Mouse (Mus musculus) small intestine, adult 2 months (tissue): ENCODE data around the gene Gm10073. TPM values are rescaled to one million over a fixed set of nuclear protein-coding genes. Genes with fewer than 3 reads are reported as not detected.
"Not testable (repeated sequence)": the region's sequence is repeated elsewhere in the genome, so short reads cannot be mapped to it uniquely, and the experiment has no call there.

Experiments used
- H3K27ac ChIP-seq: fragments of 200-500 bp; 2 replicates; pipeline ENCODE4 v1.5.1; 2012; ENCODE audit warnings: low read depth, low read length, control low read depth, inconsistent platforms; ENCODE audit not compliant: insufficient read depth
- H3K27me3 ChIP-seq: fragments of 200-500 bp; 2 replicates; pipeline ENCODE4 v1.6.1; 2012; ENCODE audit warnings: mild to moderate bottlenecking, moderate library complexity, low read length, inconsistent platforms; ENCODE audit not compliant: control insufficient read depth, insufficient read depth
- H3K36me3 ChIP-seq: fragments of 200-500 bp; 2 replicates; pipeline ENCODE4 v1.6.1; 2012; ENCODE audit warnings: mild to moderate bottlenecking, low read length, control low read depth, inconsistent platforms; ENCODE audit not compliant: control insufficient read depth, insufficient read depth
- H3K4me1 ChIP-seq: fragments of 200-500 bp; 2 replicates; pipeline ENCODE4 v1.6.1; 2012; ENCODE audit warnings: low read length, inconsistent platforms, mixed read lengths; ENCODE audit not compliant: control insufficient read depth, insufficient read depth, insufficient read length
- H3K4me3 ChIP-seq: fragments of 200-500 bp; 2 replicates; pipeline ENCODE4 v1.5.1; 2012; ENCODE audit warnings: low read depth, mild to moderate bottlenecking, control low read depth, inconsistent platforms, low read length, moderate library complexity
- CTCF ChIP-seq: fragments of 200-500 bp; IDR thresholded peaks from 2 replicates; pipeline ENCODE4 v1.5.1; 2012; ENCODE audit warnings: low read depth, mild to moderate bottlenecking, control low read depth, inconsistent platforms, low read length, moderate library complexity, mixed read lengths; ENCODE audit not compliant: insufficient replicate concordance, insufficient read length; ENCODE audit errors: extremely low read depth
- POLR2A ChIP-seq: fragments of 200-500 bp; IDR thresholded peaks from 2 replicates; pipeline ENCODE4 v1.6.1; 2012; ENCODE audit warnings: low read depth, mild to moderate bottlenecking, control low read depth, inconsistent platforms, low read length, moderate library complexity
- WGBS: fragments of 180-500 bp; shearing (Covaris S2); methylation state at CpG from one replicate; pipeline ENCODE4 v1.1.7; 2018; 5-methylcytosine and 5-hydroxymethylcytosine counted together
- polyA plus RNA-seq: library from polyadenylated mRNA; depleted of rRNA; stranded (reverse); fragments of >200 nt; gene quantifications from 2 replicates; pipeline ENCODE4 v1.2.3, GENCODE M21; 2012

Gene Gm10073
- polyA plus RNA-seq, 1 experiment = 78.0 TPM

GRCm38 (mm10) chr8:106579510-106579909 lies 6.2 kb upstream of the Gm10073 start:
- TF ChIP-seq CTCF (no peak), POLR2A (no peak)
- H3K27me3 ChIP-seq = no peaks in the 10 kb centered on the region
- 74% methylated on average over 2 of the region's 2 CpGs for WGBS
- no peak overlapping the region for H3K4me3 ChIP-seq
- peaks cover 24% of the 10 kb centered on the region for H3K4me1 ChIP-seq
- H3K36me3 ChIP-seq = no peaks in the 10 kb centered on the region
- no peak overlapping the region for H3K27ac ChIP-seq

- WGBS = 10% methylated on average over 6 of the region's 6 CpGs
- Histone ChIP-seq H3K36me3 (no peaks in the 10 kb centered on the region), H3K4me3 (no peak overlapping the region), H3K4me1 (peaks cover 24% of the 10 kb centered on the region), H3K27ac (peak overlapping the region; percentile 53), H3K27me3 (no peaks in the 10 kb centered on the region)
- TF ChIP-seq POLR2A (no peak), CTCF (no peak)
These were observed 3.7 kb upstream of the Gm10073 start for GRCm38 (mm10) chr8:106576849-106577555.

- TF ChIP-seq CTCF = no peak
- no peak for TF ChIP-seq POLR2A
- WGBS = 70% methylated on average over 4 of the region's 4 CpGs
- H3K27me3 ChIP-seq = no peaks in the 10 kb centered on the region
- H3K4me1 ChIP-seq = peaks cover 22% of the 10 kb centered on the region; the same call in 1 of the 2 replicates
- no peak overlapping the region for H3K4me3 ChIP-seq
- no peak overlapping the region; the same call in 1 of the 2 replicates for H3K27ac ChIP-seq
- H3K36me3 ChIP-seq = no peaks in the 10 kb centered on the region
These were observed 1.0 kb upstream of the Gm10073 start for GRCm38 (mm10) chr8:106574283-106574682.

DNA sequence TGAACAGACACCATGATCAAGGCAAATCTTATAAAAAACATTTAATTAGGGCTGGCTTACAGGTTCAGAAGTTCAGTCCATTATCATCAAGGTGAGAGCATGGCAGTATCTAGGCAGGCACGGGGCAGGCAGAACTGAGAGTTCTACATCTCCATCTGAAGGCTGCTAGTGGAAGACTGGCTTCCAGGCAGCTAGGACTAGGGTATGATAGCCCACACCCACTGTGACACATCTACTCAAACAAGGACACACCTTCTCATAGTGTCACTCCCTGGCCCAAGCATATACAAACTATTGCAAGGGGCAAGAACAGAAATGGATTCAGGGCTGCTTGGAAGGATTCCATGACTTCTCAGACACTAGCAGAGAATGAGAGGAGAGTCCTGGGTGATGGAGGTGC lies 1.1 kb downstream of the Gm10073 start:
- 16% methylated on average over 1 of the region's 1 CpGs for WGBS
- H3K27ac ChIP-seq = peak overlapping the region; percentile 88

DNA sequence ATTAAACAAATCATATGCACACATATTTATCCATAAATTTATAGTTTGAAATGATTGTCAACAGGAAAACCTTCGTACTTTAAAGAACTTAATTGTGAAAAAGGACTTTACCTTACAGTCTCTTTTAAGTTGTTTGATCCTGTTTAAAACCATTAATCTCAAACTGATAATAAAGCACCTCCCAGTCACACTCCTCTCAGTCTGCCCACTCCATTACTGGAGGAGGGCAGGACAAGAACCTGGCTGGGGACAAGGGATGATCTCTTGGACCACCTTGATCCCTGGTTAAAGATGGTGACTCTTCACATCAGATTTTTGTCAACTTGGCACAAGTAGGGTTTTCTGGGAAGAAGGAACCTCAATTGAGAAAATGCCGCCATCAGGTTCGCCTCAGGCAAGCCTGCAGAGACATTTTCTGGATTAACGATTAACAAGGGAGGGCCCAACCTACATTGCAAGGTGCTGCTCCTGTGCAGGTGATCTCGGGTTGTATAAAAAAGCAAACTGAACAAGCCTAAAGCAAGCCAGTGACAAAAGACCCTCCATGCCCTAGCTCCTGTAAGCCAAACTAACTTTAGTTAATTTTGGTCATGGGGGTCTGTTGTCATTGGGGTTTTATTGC lies 1.6 kb downstream of the Gm10073 start:
- H3K4me1 ChIP-seq = peaks cover 16% of the 10 kb centered on the region; the same call in 1 of the 2 replicates
- no peaks in the 10 kb centered on the region for H3K27me3 ChIP-seq
- no peaks in the 10 kb centered on the region for H3K36me3 ChIP-seq
- no peak for TF ChIP-seq POLR2A
- TF ChIP-seq CTCF = no peak
- WGBS = 27% methylated on average over 5 of the region's 5 CpGs
- peak overlapping the region; percentile 28; the same call in 1 of the 2 replicates for H3K4me3 ChIP-seq
- peak overlapping the region; percentile 88 for H3K27ac ChIP-seq

More for the DNA sequence above, 1.1 kb downstream of the Gm10073 start:
- not testable (repeated sequence) for H3K4me3 ChIP-seq, H3K36me3 ChIP-seq, H3K27me3 ChIP-seq
- H3K4me1 ChIP-seq = peaks cover 16% of the 10 kb centered on the region; the same call in 1 of the 2 replicates

- peak overlapping the region; percentile 88 for H3K27ac ChIP-seq
- H3K27me3 ChIP-seq = no peaks in the 10 kb centered on the region
- H3K36me3 ChIP-seq = no peaks in the 10 kb centered on the region
- TF ChIP-seq POLR2A = no peak
- TF ChIP-seq CTCF = no peak
- no peak overlapping the region for H3K4me3 ChIP-seq
- 23% methylated on average over 4 of the region's 4 CpGs for WGBS
- H3K4me1 ChIP-seq = peaks cover 14% of the 10 kb centered on the region; the same call in 1 of the 2 replicates
These were observed 2.9 kb downstream of the Gm10073 start for GRCm38 (mm10) chr8:106570386-106570785.

GRCm38 (mm10) chr8:106569006-106569405 lies 4.3 kb downstream of the Gm10073 start:
- H3K4me1 ChIP-seq = peaks cover 12% of the 10 kb centered on the region
- no peaks in the 10 kb centered on the region for H3K27me3 ChIP-seq
- H3K27ac ChIP-seq = no peak overlapping the region
- TF ChIP-seq CTCF = no peak
- TF ChIP-seq POLR2A = no peak
- no peaks in the 10 kb centered on the region for H3K36me3 ChIP-seq
- 92% methylated on average over 7 of the region's 7 CpGs for WGBS
- no peak overlapping the region for H3K4me3 ChIP-seq
